Mouse (Mus musculus) G1E (cell line): Measurements from ENCODE around the gene Ctsk. TPM values are rescaled to one million over a fixed set of nuclear protein-coding genes. Genes with fewer than 3 reads are reported as not detected.
A peak's percentile ranks its signal among the peaks of the same experiment; 100 is the strongest.

Experiments used
- ATAC-seq: 2 replicates; pipeline ENCODE4 v1.8.0; 2016; ENCODE audit warnings: mild to moderate bottlenecking; ENCODE audit not compliant: insufficient number of reproducible peaks, poor library complexity, low FRiP score, severe bottlenecking; ENCODE audit errors: extremely low read depth
- DNase-seq: peaks from one replicate; pipeline ENCODE4 v3.0.0; 2012; ENCODE audit warnings: low spot score
- H3K27me3 ChIP-seq: 2 replicates; pipeline ENCODE4 v1.6.1; 2012; ENCODE audit warnings: mild to moderate bottlenecking, low read length, inconsistent platforms; ENCODE audit not compliant: insufficient read depth
- H3K36me3 ChIP-seq: replicated peaks from 2 replicates; pipeline ENCODE3; 2012; ENCODE audit warnings: mild to moderate bottlenecking, inconsistent platforms
- H3K4me1 ChIP-seq: 2 replicates; pipeline ENCODE4 v1.6.1; 2012; ENCODE audit warnings: low read depth, low read length, inconsistent platforms, mixed read lengths; ENCODE audit not compliant: insufficient read depth
- H3K4me3 ChIP-seq: 2 replicates; pipeline ENCODE4 v1.5.1; 2012; ENCODE audit warnings: low read depth, mild to moderate bottlenecking, inconsistent platforms, low read length, moderate library complexity, mixed read lengths
- H3K9me3 ChIP-seq: replicated peaks from 2 replicates; pipeline ENCODE4 v1.6.1; 2012; ENCODE audit warnings: inconsistent platforms
- CTCF ChIP-seq: IDR thresholded peaks from 2 replicates; pipeline ENCODE4 v1.5.1; 2012; ENCODE audit warnings: low read depth, low read length, inconsistent platforms, mixed read lengths
- GATA1 ChIP-seq: IDR thresholded peaks from 2 replicates; pipeline ENCODE4 v1.6.1; 2012; ENCODE audit warnings: borderline replicate concordance, low read length, inconsistent platforms, mixed read lengths
- GATA2 ChIP-seq: IDR thresholded peaks from 2 replicates; pipeline ENCODE4 v1.6.1; 2012; ENCODE audit warnings: low read depth, low read length, inconsistent platforms, borderline replicate concordance
- POLR2AphosphoS5 ChIP-seq: IDR thresholded peaks from 2 replicates; pipeline ENCODE4 v1.6.1; 2012; ENCODE audit warnings: low read depth, low read length, inconsistent platforms; ENCODE audit not compliant: insufficient replicate concordance
- TAL1 ChIP-seq: conservative IDR thresholded peaks from 2 replicates; pipeline ENCODE4 v1.6.1; 2012; ENCODE audit warnings: low read depth, low read length, inconsistent platforms, mixed read lengths
- polyA plus RNA-seq: library from polyadenylated mRNA; stranded (reverse); fragments of >175 nt; gene quantifications from 2 replicates; pipeline ENCODE4 v1.2.3, GENCODE M21; 2012
- total RNA-seq, 2 experiments: library from RNA; stranded (forward) in 1 of 2; stranded (reverse) in 1 of 2; fragments of 200-1000 nt in 1 of 2; fragments of >200 nt in 1 of 2; fragmentation: Nextera tagmentation in 1 of 2; gene quantifications; 2 replicates each; pipeline ENCODE4 v1.2.3; 2014 to 2017

The Ctsk gene
- total and polyA plus RNA-seq, 3 experiments: 0.16 TPM; not detected in 2

- no peak for ATAC-seq
Measured at GRCm38 (mm10) chr3:95499496-95500140, 562 bp downstream of the Ctsk start.

GRCm38 (mm10) chr3:95502312-95502711 is 3.3 kb downstream of the Ctsk start:
- Histone ChIP-seq H3K4me1 (0 out of 2 replicates have a peak, but pooled peaks cover 2% of the 10 kb centered on the region), H3K4me3 (no peak overlapping the region), H3K9me3 (no peaks in the 10 kb centered on the region), H3K36me3 (peaks cover 4% of the 10 kb centered on the region), H3K27me3 (0 out of 2 replicates have a peak, but pooled peaks cover 4% of the 10 kb centered on the region)
- ATAC-seq: no peak
- DNase-seq: no peak
- no peak for TF ChIP-seq POLR2AphosphoS5
- TF ChIP-seq GATA1: no peak
- TF ChIP-seq GATA2: no peak
- TF ChIP-seq TAL1: no peak
- TF ChIP-seq CTCF: no peak

More at GRCm38 (mm10) chr3:95499496-95500140, 562 bp downstream of the Ctsk start:
- 0 out of 2 replicates have a peak, but pooled peaks cover 4% of the 10 kb centered on the region for H3K27me3 ChIP-seq
- H3K4me3 ChIP-seq: no peak overlapping the region
- no peaks in the 10 kb centered on the region for H3K9me3 ChIP-seq
- DNase-seq: no peak
- TF ChIP-seq TAL1 (no peak), GATA1 (no peak), POLR2AphosphoS5 (no peak), CTCF (no peak), GATA2 (no peak)
- H3K36me3 ChIP-seq: peaks cover 28% of the 10 kb centered on the region
- no peaks in the 10 kb centered on the region for H3K4me1 ChIP-seq

GRCm38 (mm10) chr3:95509348-95509747 is 10.3 kb downstream of the Ctsk start:
- DNase-seq (no peak), ATAC-seq (no peak)
- peaks cover 5% of the 10 kb centered on the region; the same call in 1 of the 2 replicates for H3K27me3 ChIP-seq
- no peak overlapping the region for H3K4me3 ChIP-seq
- TF ChIP-seq POLR2AphosphoS5 (no peak), TAL1 (no peak), GATA2 (no peak), CTCF (no peak), GATA1 (no peak)
- no peaks in the 10 kb centered on the region for H3K9me3 ChIP-seq
- H3K4me1 ChIP-seq: peaks cover 22% of the 10 kb centered on the region
- H3K36me3 ChIP-seq: no peaks in the 10 kb centered on the region

GRCm38 (mm10) chr3:95511611-95512180 is 12.6 kb downstream of the Ctsk start:
- peak; percentile 68 for ATAC-seq
- Histone ChIP-seq H3K36me3 (no peaks in the 10 kb centered on the region), H3K27me3 (peaks cover 5% of the 10 kb centered on the region; the same call in 1 of the 2 replicates), H3K4me1 (peaks cover 32% of the 10 kb centered on the region), H3K4me3 (peak overlapping the region; percentile 13; the same call in 1 of the 2 replicates), H3K9me3 (no peaks in the 10 kb centered on the region)
- peak; percentile 78 for DNase-seq
- no peak for TF ChIP-seq TAL1
- no peak for TF ChIP-seq CTCF
- TF ChIP-seq GATA1: no peak
- no peak for TF ChIP-seq GATA2
- TF ChIP-seq POLR2AphosphoS5: no peak

- ATAC-seq: no peak
- no peak overlapping the region; the same call in 1 of the 2 replicates for H3K4me3 ChIP-seq
Measured at GRCm38 (mm10) chr3:95516614-95517041, 17.6 kb downstream of the Ctsk start.

GRCm38 (mm10) chr3:95517493-95517898 is 18.4 kb downstream of the Ctsk start:
- Histone ChIP-seq H3K4me3 (peak overlapping the region; percentile 46), H3K9me3 (no peaks in the 10 kb centered on the region), H3K4me1 (peaks cover 68% of the 10 kb centered on the region), H3K36me3 (no peaks in the 10 kb centered on the region), H3K27me3 (no peaks in the 10 kb centered on the region)
- TF ChIP-seq CTCF: peak; percentile 99
- no peak for TF ChIP-seq POLR2AphosphoS5
- DNase-seq (peak; percentile 28), ATAC-seq (no peak)

More at GRCm38 (mm10) chr3:95516614-95517041, 17.6 kb downstream of the Ctsk start:
- Histone ChIP-seq H3K27me3 (no peaks in the 10 kb centered on the region), H3K9me3 (no peaks in the 10 kb centered on the region), H3K36me3 (no peaks in the 10 kb centered on the region), H3K4me1 (peaks cover 69% of the 10 kb centered on the region)
- peak; percentile 33 for DNase-seq
- TF ChIP-seq GATA1: no peak
- TF ChIP-seq TAL1: peak; percentile 74
